Comparison of ENCODE assay signal across 22 mouse cellular contexts in genomic region chr10:80239791-80240190, GRCm38 (mm10).
"Had no signal": no experiment of that assay in that cellular context is flagged by ENCODE, and none has a peak within 500 bp of the region (broad histone marks: within the 10 kb centered on the region; RNA-seq: fewer than 3 reads in every experiment).

No protein-coding gene starts in this region.

- H3K4me2 ChIP-seq: hindbrain, embryonic 14.5 days; liver, embryonic 11.5 days; liver, embryonic 15.5 days; lung, embryonic 15.5 days; neural tube, embryonic 12.5 days; neural tube, embryonic 15.5 days had no signal

- ATAC-seq: hindbrain, postnatal 0 days; inflammation-experienced regulatory T-cells, adult 6 months; intestine, embryonic 16.5 days had no signal

- H3K27me3 ChIP-seq: liver, embryonic 15.5 days; lung, embryonic 15.5 days; megakaryocyte, embryonic 14.5 days; neural tube, embryonic 12.5 days; neural tube, embryonic 15.5 days had no signal

- H3K4me3 ChIP-seq: liver, embryonic 15.5 days; lung, embryonic 15.5 days; megakaryocyte, embryonic 14.5 days; neural tube, embryonic 12.5 days; neural tube, embryonic 15.5 days had no signal

- DNase-seq: left cerebral cortex, postnatal 4 days; lung, adult 18-20 months; lung, postnatal 10 days; lung, postnatal 36 days; right cerebral cortex, adult 18-20 months; right cerebral cortex, postnatal 14 days; right cerebral cortex, postnatal 4 days; thymus, adult 2 months; thymus, postnatal 14 days; thymus, postnatal 4 days had no signal

- H3K9me3 ChIP-seq: liver, embryonic 15.5 days; lung, embryonic 15.5 days; megakaryocyte, embryonic 14.5 days; neural tube, embryonic 12.5 days; neural tube, embryonic 15.5 days had no signal

- H3K27ac ChIP-seq: hindbrain, embryonic 14.5 days; hindbrain, postnatal 0 days; kidney, postnatal 0 days; liver, embryonic 15.5 days; lung, embryonic 15.5 days; neural tube, embryonic 12.5 days; neural tube, embryonic 15.5 days; stomach, postnatal 0 days had no signal

- H3K9ac ChIP-seq: hindbrain, embryonic 14.5 days; liver, embryonic 15.5 days; lung, embryonic 15.5 days; neural tube, embryonic 12.5 days; neural tube, embryonic 15.5 days had no signal

- H3K4me1 ChIP-seq: lung, embryonic 15.5 days; neural tube, embryonic 12.5 days; neural tube, embryonic 15.5 days had no signal
